Mouse (Mus musculus) MEL (cell line): ENCODE measurements around the gene Gm12830. TPM values are rescaled to one million over a fixed set of nuclear protein-coding genes. Genes with fewer than 3 reads are reported as not detected.

ENCODE experiments used
- DNase-seq: peaks from one replicate; pipeline ENCODE4 v3.0.0; 2011; ENCODE audit warnings: low read depth, low spot score
- H3K27ac ChIP-seq: 2 replicates; pipeline ENCODE4 v1.5.1; 2012; ENCODE audit warnings: low read depth, mild to moderate bottlenecking, control low read depth, low read length, moderate library complexity; ENCODE audit not compliant: control insufficient read depth
- H3K27me3 ChIP-seq, 2 experiments: fragments of 150-350 bp in 1 of 2; sonication (generic) in 1 of 2; 2 replicates each; pipeline ENCODE4 v1.6.1; 2012; ENCODE audit warnings: low read length in 2 of 2, mild to moderate bottlenecking in 2 of 2, improper control_type of control experiment in 1 of 2, moderate library complexity in 1 of 2; ENCODE audit not compliant: insufficient read depth in 2 of 2, control insufficient read depth in 1 of 2
- H3K36me3 ChIP-seq, 2 experiments: 2 replicates each; pipeline ENCODE4 v1.6.1; 2012 to 2014; ENCODE audit warnings: low read length in 2 of 2, improper control_type of control experiment in 1 of 2, inconsistent platforms in 1 of 2, mild to moderate bottlenecking in 1 of 2; ENCODE audit not compliant: insufficient read depth in 2 of 2, control insufficient read depth in 1 of 2
- H3K4me1 ChIP-seq, 2 experiments: fragments of 150-350 bp in 1 of 2; sonication (generic) in 1 of 2; 2 replicates each; pipeline ENCODE4 v1.6.1; 2012; ENCODE audit warnings: low read length in 2 of 2, improper control_type of control experiment in 1 of 2, mild to moderate bottlenecking in 1 of 2; ENCODE audit not compliant: insufficient read depth in 2 of 2, control insufficient read depth in 1 of 2
- H3K4me3 ChIP-seq, 2 experiments: fragments of 150-350 bp in 1 of 2; sonication (generic) in 1 of 2; 2 replicates each; pipeline ENCODE4 v1.5.1; 2012; ENCODE audit warnings: low read depth in 2 of 2, low read length in 2 of 2, mild to moderate bottlenecking in 2 of 2, moderate library complexity in 2 of 2, control low read depth in 1 of 2, improper control_type of control experiment in 1 of 2; ENCODE audit not compliant: control insufficient read depth in 1 of 2, insufficient read depth in 1 of 2
- H3K79me2 ChIP-seq: 2 replicates; pipeline ENCODE4 v1.6.1; 2012; ENCODE audit warnings: mild to moderate bottlenecking, low read length, moderate library complexity; ENCODE audit not compliant: control insufficient read depth, poor library complexity, insufficient read depth
- H3K9ac ChIP-seq: 2 replicates; pipeline ENCODE4 v1.6.1; 2012; ENCODE audit warnings: low read depth, mild to moderate bottlenecking, control low read depth, low read length, moderate library complexity; ENCODE audit not compliant: control insufficient read depth, poor library complexity, severe bottlenecking
- H3K9me3 ChIP-seq: fragments of 150-350 bp; sonication (generic); replicated peaks from 2 replicates; pipeline ENCODE4 v1.6.1; 2012; ENCODE audit warnings: mild to moderate bottlenecking, low read length, improper control_type of control experiment, moderate library complexity; ENCODE audit not compliant: insufficient read depth
- BHLHE40 ChIP-seq: IDR thresholded peaks from 2 replicates; pipeline ENCODE4 v1.6.1; 2012; ENCODE audit warnings: low read depth, mild to moderate bottlenecking, inconsistent platforms, low read length, improper control_type of control experiment, borderline replicate concordance
- CHD1 ChIP-seq: IDR thresholded peaks from 2 replicates; pipeline ENCODE4 v1.6.1; 2012; ENCODE audit warnings: low read depth, mild to moderate bottlenecking, inconsistent platforms, low read length, improper control_type of control experiment
- ELF1 ChIP-seq: IDR thresholded peaks from 2 replicates; pipeline ENCODE4 v1.6.1; 2014; ENCODE audit warnings: low read depth, mild to moderate bottlenecking, inconsistent platforms, low read length, improper control_type of control experiment, moderate library complexity
- ETS1 ChIP-seq: IDR thresholded peaks from 2 replicates; pipeline ENCODE4 v1.6.1; 2012; ENCODE audit warnings: low read depth, mild to moderate bottlenecking, inconsistent platforms, low read length, improper control_type of control experiment, moderate library complexity
- GATA1 ChIP-seq: IDR thresholded peaks from 2 replicates; pipeline ENCODE4 v1.6.1; 2011; ENCODE audit warnings: low read depth, low read length, improper control_type of control experiment
- HCFC1 ChIP-seq: IDR thresholded peaks from 2 replicates; pipeline ENCODE4 v1.6.1; 2012; ENCODE audit warnings: low read depth, mild to moderate bottlenecking, inconsistent platforms, low read length, improper control_type of control experiment, moderate library complexity
- JUND ChIP-seq: IDR thresholded peaks from 2 replicates; pipeline ENCODE4 v1.6.1; 2011; ENCODE audit warnings: low read depth, mild to moderate bottlenecking, improper control_type of control experiment, low read length
- KAT2A ChIP-seq: conservative IDR thresholded peaks from 2 replicates; pipeline ENCODE4 v1.6.1; 2012; ENCODE audit warnings: low read depth, low read length, improper control_type of control experiment, inconsistent platforms
- MAFK ChIP-seq: IDR thresholded peaks from 2 replicates; pipeline ENCODE4 v1.6.1; 2011; ENCODE audit warnings: low read depth, mild to moderate bottlenecking, low read length, improper control_type of control experiment, borderline replicate concordance
- MAX ChIP-seq: IDR thresholded peaks from 2 replicates; pipeline ENCODE4 v1.6.1; 2011; ENCODE audit warnings: low read length, improper control_type of control experiment
- MEF2A ChIP-seq: IDR thresholded peaks from 2 replicates; pipeline ENCODE4 v1.6.1; 2014; ENCODE audit warnings: low read depth, mild to moderate bottlenecking, inconsistent platforms, low read length, improper control_type of control experiment; ENCODE audit not compliant: poor library complexity, insufficient replicate concordance, severe bottlenecking; ENCODE audit errors: extremely low read depth
- NELFE ChIP-seq: IDR thresholded peaks from 2 replicates; pipeline ENCODE4 v1.6.1; 2011; ENCODE audit warnings: low read depth, low read length, improper control_type of control experiment
- RAD21 ChIP-seq: IDR thresholded peaks from 2 replicates; pipeline ENCODE4 v1.6.1; 2011; ENCODE audit warnings: mild to moderate bottlenecking, low read depth, low read length, improper control_type of control experiment
- SIN3A ChIP-seq: IDR thresholded peaks from 2 replicates; pipeline ENCODE4 v1.6.1; 2012; ENCODE audit warnings: low read length, improper control_type of control experiment, inconsistent platforms
- UBTF ChIP-seq: IDR thresholded peaks from 2 replicates; pipeline ENCODE4 v1.6.1; 2012; ENCODE audit warnings: low read depth, mild to moderate bottlenecking, inconsistent platforms, low read length, improper control_type of control experiment, moderate library complexity, borderline replicate concordance; ENCODE audit not compliant: insufficient read depth
- USF1 ChIP-seq: IDR thresholded peaks from 2 replicates; pipeline ENCODE4 v1.6.1; 2014; ENCODE audit warnings: low read depth, mild to moderate bottlenecking, inconsistent platforms, low read length, improper control_type of control experiment, moderate library complexity
- USF2 ChIP-seq, 2 experiments: IDR thresholded peaks; 2 replicates each; pipeline ENCODE4 v1.6.1; 2011 to 2012; ENCODE audit warnings: improper control_type of control experiment in 2 of 2, low read length in 2 of 2, borderline replicate concordance in 1 of 2, inconsistent platforms in 1 of 2, low read depth in 1 of 2, mild to moderate bottlenecking in 1 of 2; ENCODE audit not compliant: insufficient read depth in 1 of 2
- ZC3H11A ChIP-seq: IDR thresholded peaks from 2 replicates; pipeline ENCODE4 v1.6.1; 2012; ENCODE audit warnings: low read depth, mild to moderate bottlenecking, inconsistent platforms, low read length, improper control_type of control experiment
- ZMIZ1 ChIP-seq: IDR thresholded peaks from 2 replicates; pipeline ENCODE4 v1.6.1; 2012; ENCODE audit warnings: low read depth, mild to moderate bottlenecking, inconsistent platforms, low read length, improper control_type of control experiment, moderate library complexity
- polyA plus RNA-seq, 2 experiments: library from polyadenylated mRNA; stranded (reverse) in 1 of 2; unstranded in 1 of 2; fragments of >175 nt in 1 of 2; fragments of >200 nt in 1 of 2; gene quantifications; 2 replicates each; pipeline versions ENCODE4 v1.2.1 to v1.2.4; 2012; ENCODE audit warnings: low replicate concordance in 2 of 2, low read depth in 1 of 2; ENCODE audit not compliant: insufficient read length in 2 of 2, insufficient read depth in 1 of 2, missing spikeins in 1 of 2
- total RNA-seq: library from RNA; depleted of rRNA; stranded (reverse); fragments of 300-350 nt; gene quantifications from 2 replicates; pipeline ENCODE4 v1.2.3, GENCODE M21; 2012

The Gm12830 gene
- total and polyA plus RNA-seq, 3 experiments = not detected

DNA sequence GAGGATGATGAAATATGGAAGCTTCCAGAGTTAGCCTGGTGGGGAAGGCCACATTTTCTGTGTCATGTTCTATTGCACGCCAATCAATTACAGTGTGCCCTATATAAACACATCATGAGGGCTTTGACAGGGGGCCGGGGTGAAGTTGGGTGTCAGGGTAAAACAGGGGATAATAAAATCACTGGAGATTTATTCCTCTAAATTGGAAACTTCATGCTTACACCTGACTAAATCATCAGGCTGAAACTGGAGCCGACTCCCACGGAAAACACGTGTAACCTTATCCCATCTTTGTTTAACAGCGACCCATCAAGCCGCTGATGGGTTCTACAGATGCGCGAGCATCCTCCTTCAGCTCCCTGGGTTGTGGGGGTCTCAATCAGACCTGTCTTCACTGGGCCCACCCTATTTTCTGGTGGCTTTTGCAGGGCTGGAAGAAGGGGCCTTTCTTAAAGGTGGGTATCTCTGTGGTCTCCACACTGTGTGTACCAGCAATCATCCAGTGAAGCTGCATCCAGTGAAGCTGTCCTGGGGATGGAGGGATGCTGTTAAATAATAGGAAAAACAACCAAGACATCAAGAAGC, 19.9 kb downstream of the Gm12830 start:
- Histone ChIP-seq H3K36me3 (no peaks in the 10 kb centered on the region), H3K27ac (no peak overlapping the region), H3K79me2 (no peaks in the 10 kb centered on the region), H3K27me3 (no peaks in the 10 kb centered on the region), H3K9me3 (no peaks in the 10 kb centered on the region), H3K9ac (no peak overlapping the region), H3K4me3 (no peak overlapping the region), H3K4me1 (no peaks in the 10 kb centered on the region)
- DNase-seq = no peak
- TF ChIP-seq MAX = no peak
- TF ChIP-seq MAFK = no peak
- TF ChIP-seq KAT2A = no peak
- TF ChIP-seq GATA1 = no peak
- no peak for TF ChIP-seq USF1
- no peak for TF ChIP-seq ELF1
- TF ChIP-seq JUND = no peak

- DNase-seq = no peak
- H3K27ac ChIP-seq = no peak overlapping the region
- no peaks in the 10 kb centered on the region for H3K9me3 ChIP-seq
- H3K36me3 ChIP-seq = no peaks in the 10 kb centered on the region
- no peaks in the 10 kb centered on the region for H3K79me2 ChIP-seq
- H3K27me3 ChIP-seq = no peaks in the 10 kb centered on the region
- no peak overlapping the region for H3K4me3 ChIP-seq
- H3K4me1 ChIP-seq = no peaks in the 10 kb centered on the region
- H3K9ac ChIP-seq = no peak overlapping the region
- no peak for TF ChIP-seq USF2 (IDR thresholded peaks at IDR 0.05; ENCODE audit: borderline replicate concordance in 1 of 2, insufficient read depth in 1 of 2, low read depth in 1 of 2, low read length in 2 of 2)
- no peak for TF ChIP-seq BHLHE40
- TF ChIP-seq NELFE = no peak
- TF ChIP-seq ETS1 = no peak
- TF ChIP-seq, all 39 proteins: peak for 0
Observed at GRCm38 (mm10) chr4:114842376-114842960, 20.9 kb downstream of the Gm12830 start.

DNA sequence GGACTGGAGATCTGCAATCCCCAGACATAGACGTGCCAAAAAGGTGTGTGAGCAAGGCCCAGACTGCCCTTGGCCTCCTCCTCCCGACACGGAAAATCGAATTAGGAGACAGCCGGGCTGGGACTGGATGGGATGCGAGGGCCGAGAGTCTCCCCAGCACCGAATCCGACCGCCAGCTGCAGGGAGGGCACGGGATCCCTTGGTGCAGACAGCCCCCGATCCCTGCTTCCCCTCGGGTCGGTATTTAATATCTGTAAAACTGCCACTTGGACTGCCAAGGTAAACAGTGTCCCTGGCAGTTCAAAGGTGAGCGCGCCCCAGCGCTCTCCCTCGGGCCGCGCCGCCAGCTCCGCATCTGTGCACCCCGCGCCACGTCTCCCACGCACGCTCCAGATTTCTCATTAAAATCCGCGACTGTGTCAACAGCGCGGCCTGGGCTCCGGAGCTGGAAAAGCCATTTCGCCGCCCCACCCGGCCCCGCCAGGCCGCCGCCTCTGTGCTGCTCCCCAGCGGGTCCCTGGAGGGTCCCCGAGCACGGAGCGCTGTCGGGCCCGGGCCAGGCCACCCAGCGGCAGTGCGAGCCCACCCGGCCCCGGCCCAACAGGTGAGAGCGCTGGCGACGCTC, 21.7 kb downstream of the Gm12830 start:
- TF ChIP-seq NELFE = no peak
- no peak for TF ChIP-seq KAT2A
- no peak for TF ChIP-seq UBTF
- no peak for TF ChIP-seq HCFC1
- no peak for TF ChIP-seq ZMIZ1
- no peak for TF ChIP-seq GATA1
- TF ChIP-seq MEF2A = no peak
- no peak for TF ChIP-seq SIN3A
- no peak for TF ChIP-seq ZC3H11A
- no peak for TF ChIP-seq RAD21
- no peak for TF ChIP-seq USF2 (IDR thresholded peaks at IDR 0.05; ENCODE audit: borderline replicate concordance in 1 of 2, insufficient read depth in 1 of 2, low read depth in 1 of 2, low read length in 2 of 2)
- TF ChIP-seq CHD1 = no peak
- no peaks in the 10 kb centered on the region for H3K36me3 ChIP-seq
- H3K4me3 ChIP-seq = no peak overlapping the region
- DNase-seq = no peak
- H3K27ac ChIP-seq = no peak overlapping the region
- no peaks in the 10 kb centered on the region for H3K79me2 ChIP-seq
- no peaks in the 10 kb centered on the region for H3K4me1 ChIP-seq
- no peaks in the 10 kb centered on the region for H3K9me3 ChIP-seq
- no peaks in the 10 kb centered on the region for H3K27me3 ChIP-seq
- H3K9ac ChIP-seq = no peak overlapping the region
